Mouse (Mus musculus) embryonic fibroblast, embryonic 13.5 days (primary cell): Measurements from ENCODE around the gene Mcpt4.

ENCODE experiments used
- CTCF ChIP-seq: IDR thresholded peaks from 2 replicates; pipeline ENCODE4 v1.5.1; 2011; ENCODE audit warnings: mild to moderate bottlenecking, control low read depth, low read length, moderate library complexity, borderline replicate concordance; ENCODE audit not compliant: insufficient read depth
- POLR2A ChIP-seq: IDR thresholded peaks from 2 replicates; pipeline ENCODE4 v1.6.1; 2011; ENCODE audit warnings: low read depth, mild to moderate bottlenecking, control low read depth, low read length, moderate library complexity

DNA sequence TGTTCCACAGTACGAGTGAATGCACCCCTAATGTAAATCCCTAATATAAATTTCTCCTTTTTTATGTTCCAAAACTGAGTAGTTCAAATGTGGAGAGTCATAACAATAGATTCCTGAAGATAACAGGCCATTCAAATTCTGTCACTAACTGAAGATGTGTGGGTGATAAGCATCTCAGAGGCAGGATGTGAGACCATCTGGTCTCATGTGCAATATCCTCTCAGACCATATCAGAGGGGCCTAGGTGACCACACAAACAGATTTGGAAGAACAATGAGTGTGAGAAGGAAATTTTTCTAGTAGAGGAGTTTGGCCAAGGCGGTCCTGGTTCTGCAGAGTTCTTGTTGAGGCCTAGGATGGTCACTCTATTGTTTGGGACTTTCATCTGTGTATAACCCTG lies 31.2 kb upstream of the Mcpt4 start:
- TF ChIP-seq CTCF (no peak), POLR2A (no peak)
